Mouse (Mus musculus) megakaryocyte, embryonic 14.5 days (primary cell): ENCODE measurements around the gene Ssxa1. TPM values are rescaled to one million over a fixed set of nuclear protein-coding genes. Genes with fewer than 3 reads are reported as not detected.
"Not testable (repeated sequence)": the region's sequence is repeated elsewhere in the genome, so short reads cannot be mapped to it uniquely, and the experiment has no call there.

Source experiments
- H3K27me3 ChIP-seq: replicated peaks from 2 replicates; pipeline ENCODE3; 2012; ENCODE audit warnings: inconsistent platforms
- H3K36me3 ChIP-seq: replicated peaks from 2 replicates; pipeline ENCODE3; 2012; ENCODE audit warnings: low read length, inconsistent platforms, mixed read lengths
- H3K4me1 ChIP-seq: 2 replicates; pipeline ENCODE4 v1.6.1; 2012; ENCODE audit warnings: inconsistent platforms
- H3K4me3 ChIP-seq: replicated peaks from 2 replicates; pipeline ENCODE3; 2012; ENCODE audit warnings: moderate library complexity, mild to moderate bottlenecking, inconsistent platforms
- H3K9me3 ChIP-seq: 2 replicates; pipeline ENCODE4 v1.6.1; 2012; ENCODE audit warnings: inconsistent platforms
- FLI1 ChIP-seq: IDR thresholded peaks from 2 replicates; pipeline ENCODE4 v1.6.1; 2012; ENCODE audit warnings: low read length, inconsistent platforms, mixed read lengths
- GATA1 ChIP-seq: IDR thresholded peaks from 3 replicates; pipeline ENCODE4 v1.6.1; 2012; ENCODE audit warnings: mixed read lengths, low read length, inconsistent platforms, borderline replicate concordance
- polyA plus RNA-seq: library from polyadenylated mRNA; stranded (reverse); fragments of >175 nt; gene quantifications from 2 replicates; pipeline ENCODE4 v1.2.3, GENCODE M21; 2012; ENCODE audit warnings: low replicate concordance; ENCODE audit not compliant: insufficient read depth

Gene Ssxa1
- not detected in 2 replicates for polyA plus RNA-seq

- Histone ChIP-seq H3K36me3 (no peaks in the 10 kb centered on the region), H3K4me1 (no peaks in the 10 kb centered on the region)
- TF ChIP-seq FLI1 (no peak), GATA1 (no peak)
Observed at GRCm38 (mm10) chrX:21115520-21115919, at the start of gene Ssxa1. Ssxa1 (plus strand) TSS chrX:21115820.

GRCm38 (mm10) chrX:21068106-21068505 is 47.5 kb upstream of the Ssxa1 start, which contains the start of gene Spaca5:
Spaca5 (plus strand) TSS chrX:21068406.
- no peaks in the 10 kb centered on the region for H3K27me3 ChIP-seq
- peaks cover 3% of the 10 kb centered on the region; the same call in 1 of the 2 replicates for H3K9me3 ChIP-seq
- TF ChIP-seq GATA1 (no peak), FLI1 (no peak)
- no peaks in the 10 kb centered on the region for H3K36me3 ChIP-seq
- H3K4me3 ChIP-seq = no peak within 1 kb of the TSS
- no peaks in the 10 kb centered on the region for H3K4me1 ChIP-seq

More at GRCm38 (mm10) chrX:21115520-21115919, at the start of gene Ssxa1:
- H3K9me3 ChIP-seq = 0 out of 2 replicates have a peak, but pooled peaks cover 2% of the 10 kb centered on the region
- H3K27me3 ChIP-seq = peaks cover 2% of the 10 kb centered on the region
- H3K4me3 ChIP-seq = no peak within 1 kb of the TSS

GRCm38 (mm10) chrX:21088645-21088982 is 27.0 kb upstream of the Ssxa1 start:
- Histone ChIP-seq H3K9me3 (peaks cover 5% of the 10 kb centered on the region; the same call in 1 of the 2 replicates), H3K4me3 (peak overlapping the region; percentile 91), H3K4me1 (peaks cover 19% of the 10 kb centered on the region), H3K27me3 (no peaks in the 10 kb centered on the region), H3K36me3 (peaks cover 25% of the 10 kb centered on the region)
- no peak for TF ChIP-seq FLI1
- no peak for TF ChIP-seq GATA1

- Histone ChIP-seq H3K27me3 (no peaks in the 10 kb centered on the region), H3K9me3 (0 out of 2 replicates have a peak, but pooled peaks cover 3% of the 10 kb centered on the region), H3K4me1 (peaks cover 19% of the 10 kb centered on the region), H3K36me3 (peaks cover 19% of the 10 kb centered on the region), H3K4me3 (peak within 1 kb of the TSS; percentile 91)
- no peak for TF ChIP-seq FLI1
Observed at GRCm38 (mm10) chrX:21088983-21089866, 26.4 kb upstream of the Ssxa1 start, which contains the start of gene Zfp300. Zfp300 (minus strand) TSS chrX:21089527.

- H3K36me3 ChIP-seq = peaks cover 13% of the 10 kb centered on the region
- H3K4me3 ChIP-seq = peak overlapping the region; percentile 91
- no peaks in the 10 kb centered on the region for H3K9me3 ChIP-seq
- H3K27me3 ChIP-seq = no peaks in the 10 kb centered on the region
- TF ChIP-seq FLI1 = no peak
- TF ChIP-seq GATA1 = no peak
- peaks cover 19% of the 10 kb centered on the region for H3K4me1 ChIP-seq
Observed at GRCm38 (mm10) chrX:21089867-21090239, 25.8 kb upstream of the Ssxa1 start.

GRCm38 (mm10) chrX:21146675-21147074 is 31.1 kb downstream of the Ssxa1 start:
- H3K4me3 ChIP-seq, H3K4me1 ChIP-seq, H3K27me3 ChIP-seq, H3K36me3 ChIP-seq: not testable (repeated sequence)
- peaks cover 23% of the 10 kb centered on the region; the same call in 1 of the 2 replicates for H3K9me3 ChIP-seq

Other genes with a start within 250 kb of the Ssxa1 start
- gene Timp1, start 245.7 kb upstream of the Ssxa1 start, polyA plus RNA-seq = not detected in 2 replicates
- gene Syn1, start 194.8 kb upstream of the Ssxa1 start, polyA plus RNA-seq = 1.8 and 4.0 TPM in 2 replicates
- 28.5 and 153 TPM in 2 replicates for gene Cfp, start 184.3 kb upstream of the Ssxa1 start, polyA plus RNA-seq
- 13.9 and 31.4 TPM in 2 replicates for gene Elk1, start 165.2 kb upstream of the Ssxa1 start, polyA plus RNA-seq
- gene Uxt, start 153.8 kb upstream of the Ssxa1 start, polyA plus RNA-seq = 40.1 TPM in 1 of 2 replicates, not detected in the other
- gene Zfp182, start 53.5 kb upstream of the Ssxa1 start, polyA plus RNA-seq = 0.06 TPM in 1 of 2 replicates, not detected in the other
- gene Spaca5, start 47.4 kb upstream of the Ssxa1 start, polyA plus RNA-seq = not detected in 2 replicates
- not detected in 2 replicates for gene Zfp300, start 26.3 kb upstream of the Ssxa1 start, polyA plus RNA-seq
- not detected in 2 replicates for gene Gm21876, start 59.8 kb downstream of the Ssxa1 start, polyA plus RNA-seq